Mouse (Mus musculus): Measurements from ENCODE around the gene Csad.

DNA sequence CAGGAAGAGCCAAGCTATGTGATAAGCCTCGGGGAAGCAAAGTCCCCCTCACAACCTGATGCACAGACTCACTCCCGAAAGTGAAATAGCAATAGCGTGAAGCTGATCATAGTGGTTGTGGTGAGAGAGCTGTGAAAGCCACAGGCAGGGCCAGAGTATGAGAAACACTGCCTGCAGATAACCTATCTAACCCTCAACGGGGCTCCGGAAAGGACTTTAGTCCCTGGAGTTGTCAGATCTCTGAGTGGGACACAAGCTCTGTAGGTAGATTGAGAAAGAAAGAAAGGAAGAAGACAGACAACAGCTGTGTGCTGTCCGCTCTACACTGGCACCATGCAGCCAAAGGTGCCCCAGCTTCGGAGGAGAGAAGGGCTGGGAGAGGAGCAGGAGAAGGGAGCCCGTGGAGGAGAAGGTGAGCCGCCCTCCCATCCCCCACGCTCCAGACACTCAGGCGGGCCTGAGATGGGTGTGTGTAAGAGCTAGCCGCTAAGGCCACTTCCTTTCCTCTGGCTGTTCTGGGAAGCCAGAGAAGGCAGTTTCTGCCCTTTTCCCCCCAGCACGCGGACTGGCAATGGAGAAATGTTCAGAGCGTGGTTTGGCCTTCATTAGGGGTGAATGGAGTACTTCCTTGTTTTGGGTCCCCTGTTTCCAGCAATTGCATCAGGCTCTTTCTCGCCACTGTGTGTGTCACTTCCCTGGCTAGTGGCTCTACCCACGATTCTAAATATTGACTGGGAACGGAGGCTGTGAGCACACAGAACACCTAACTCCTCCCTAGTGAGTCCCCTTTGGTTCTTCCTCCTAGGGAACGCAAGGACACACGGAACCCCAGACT is 54.0 kb downstream of the Csad start, which contains the start of gene Soat2:
- TF ChIP-seq CHD2 (IDR thresholded peaks at IDR 0.05; ENCODE audit: low read depth, low read length) = no peak
- no peak for TF ChIP-seq ZC3H11A (IDR thresholded peaks at IDR 0.05; ENCODE audit: borderline replicate concordance, low read depth, low read length)
- TF ChIP-seq MAFK (IDR thresholded peaks at IDR 0.05; ENCODE audit: insufficient read depth, low read depth, low read length) = no peak
- no peak for TF ChIP-seq ZNF384 (IDR thresholded peaks at IDR 0.05; ENCODE audit: low read depth, low read length)
- no peak for TF ChIP-seq HCFC1 (IDR thresholded peaks at IDR 0.05; ENCODE audit: borderline replicate concordance, insufficient read depth, low read length)

Data from ES-E14 (cell line).